Mouse (Mus musculus) embryonic facial prominence, embryonic 14.5 days (tissue): Measurements from ENCODE around the gene Zfp28. TPM values are rescaled to one million over a fixed set of nuclear protein-coding genes. Genes with fewer than 3 reads are reported as not detected.

Experiments
- ATAC-seq: fragments of 200-750 bp; cut with Nextera tagmentation; 2 replicates; pipeline ENCODE4 v1.8.0; 2017; ENCODE audit warnings: low read depth, moderate number of reproducible peaks, moderate TSS enrichment
- DNase-seq: peaks from one replicate; pipeline ENCODE4 v3.0.0-alpha.2; 2015; ENCODE audit warnings: low spot score
- H3K27ac ChIP-seq: fragments of 300-500 bp; sonication (generic); replicated peaks from 2 replicates; pipeline ENCODE4 v1.5.1; 2014; ENCODE audit warnings: low read depth, mild to moderate bottlenecking, low read length, moderate library complexity
- H3K27me3 ChIP-seq: fragments of 300-500 bp; sonication (generic); replicated peaks from 2 replicates; pipeline ENCODE4 v1.6.1; 2014; ENCODE audit warnings: low read length; ENCODE audit not compliant: control insufficient read depth, insufficient read depth
- H3K36me3 ChIP-seq: fragments of 300-500 bp; sonication (generic); 2 replicates; pipeline ENCODE4 v1.6.1; 2014; ENCODE audit warnings: low read length, mixed read lengths; ENCODE audit not compliant: control insufficient read depth, insufficient read depth
- H3K4me1 ChIP-seq: fragments of 300-500 bp; sonication (generic); 2 replicates; pipeline ENCODE4 v1.6.1; 2014; ENCODE audit warnings: antibody characterized with exemption, low read length; ENCODE audit not compliant: control insufficient read depth, insufficient read depth
- H3K4me2 ChIP-seq: fragments of 300-500 bp; sonication (generic); 2 replicates; pipeline ENCODE4 v1.6.1; 2014; ENCODE audit warnings: low read depth, mild to moderate bottlenecking, low read length, moderate library complexity, mixed read lengths
- H3K4me3 ChIP-seq: fragments of 300-500 bp; sonication (generic); 2 replicates; pipeline ENCODE4 v1.5.1; 2014; ENCODE audit warnings: low read depth, mild to moderate bottlenecking, low read length
- H3K9ac ChIP-seq: fragments of 300-500 bp; sonication (generic); 2 replicates; pipeline ENCODE4 v1.6.1; 2014; ENCODE audit warnings: low read depth, mild to moderate bottlenecking, low read length, moderate library complexity, mixed read lengths
- H3K9me3 ChIP-seq: fragments of 300-500 bp; sonication (generic); 2 replicates; pipeline ENCODE4 v1.6.1; 2016; ENCODE audit warnings: low read length; ENCODE audit not compliant: control insufficient read depth
- WGBS: fragments of 180-500 bp; shearing (Covaris S2); extraction: QIAGEN DNeasy Blood & Tissue Kit; methylation state at CpG from one replicate; pipeline ENCODE4 v1.1.7; 2014; 5-methylcytosine and 5-hydroxymethylcytosine counted together
- polyA plus RNA-seq: library from polyadenylated mRNA; unstranded; fragments of >200 nt; fragmentation: Nextera tagmentation; extraction: Ambion mirVana; gene quantifications from 2 replicates; pipeline ENCODE4 v1.2.1, GENCODE M21; 2014

The Zfp28 gene
- polyA plus RNA-seq, 1 experiment from 2014 or later, result 8.5 TPM

- Histone ChIP-seq H3K9me3 (no peaks in the 10 kb centered on the region), H3K27me3 (no peaks in the 10 kb centered on the region), H3K27ac (no peak overlapping the region), H3K4me1 (no peaks in the 10 kb centered on the region), H3K4me2 (no peak overlapping the region), H3K4me3 (no peak overlapping the region), H3K9ac (no peak overlapping the region), H3K36me3 (no peaks in the 10 kb centered on the region)
- ATAC-seq (no peak), DNase-seq (no peak)
- WGBS, result 81% methylated on average over 6 of the region's 6 CpGs
These were observed 36.8 kb downstream of the Zfp28 start for GRCm38 (mm10) chr7:6419894-6420293.

DNA sequence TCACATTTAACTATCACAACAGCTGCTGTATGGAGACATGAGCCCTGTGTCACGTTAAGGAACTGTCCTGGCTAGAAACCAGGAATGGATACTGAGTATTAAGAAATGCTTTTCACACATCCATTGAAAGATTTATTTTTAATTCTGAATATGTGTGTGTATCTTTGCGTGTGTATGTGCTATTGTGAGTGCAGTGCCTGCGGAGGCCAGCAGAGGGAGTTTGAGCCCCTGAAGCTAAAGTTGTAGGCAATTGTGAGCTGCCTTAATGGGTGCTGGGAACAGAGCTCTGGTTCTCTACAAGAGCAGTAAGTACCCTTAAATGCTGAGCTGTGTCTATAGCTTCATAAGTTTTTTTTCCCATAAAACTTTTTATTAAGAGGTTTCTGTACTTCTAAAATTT lies 46.3 kb downstream of the Zfp28 start:
- Histone ChIP-seq H3K4me3 (no peak overlapping the region), H3K27me3 (no peaks in the 10 kb centered on the region), H3K27ac (no peak overlapping the region), H3K36me3 (no peaks in the 10 kb centered on the region), H3K4me1 (no peaks in the 10 kb centered on the region), H3K9ac (no peak overlapping the region), H3K4me2 (no peak overlapping the region), H3K9me3 (peaks cover 12% of the 10 kb centered on the region; the same call in 1 of the 2 replicates)
- DNase-seq (no peak), ATAC-seq (no peak)
- WGBS, result 87% methylated on average over 3 of the region's 3 CpGs

DNA sequence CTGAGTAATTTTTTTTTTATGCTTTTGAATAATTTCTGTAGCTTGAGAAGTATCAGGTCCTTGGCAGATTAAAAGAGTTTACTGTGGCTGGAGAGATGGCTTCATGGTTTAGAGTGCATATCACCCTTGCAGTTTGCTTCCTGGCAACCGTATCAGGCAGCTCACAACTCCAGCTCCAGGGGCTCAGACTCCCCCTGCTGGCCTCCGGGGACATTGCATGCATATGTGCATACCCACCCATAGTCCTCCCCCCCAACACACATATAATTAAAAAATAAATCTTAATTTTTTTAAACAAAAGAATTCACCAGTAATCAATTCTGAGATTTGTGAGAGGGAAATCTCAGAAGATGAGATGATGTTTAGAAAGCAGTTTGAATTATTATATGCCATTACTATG lies 47.2 kb downstream of the Zfp28 start:
- 37% methylated on average over 2 of the region's 2 CpGs for WGBS
- DNase-seq, result no peak

DNA sequence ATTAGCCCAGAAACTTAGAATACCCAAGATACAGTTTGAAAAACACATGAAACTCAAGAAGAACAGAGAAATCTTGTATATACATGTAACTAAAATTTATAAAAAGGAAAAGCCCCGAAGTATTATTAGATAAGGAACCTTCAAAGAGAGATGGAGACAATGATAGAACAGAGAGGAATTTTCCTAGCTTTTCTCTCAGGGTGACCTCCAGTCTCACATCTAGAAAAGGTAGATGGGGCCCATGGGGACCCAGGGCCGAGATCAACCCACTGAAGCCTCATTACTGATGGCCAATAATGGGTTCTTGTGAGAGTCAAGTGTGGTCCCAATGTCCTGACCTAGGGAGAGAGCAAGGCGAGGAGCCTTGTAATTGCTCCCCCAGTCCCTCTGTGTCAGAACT lies 55.3 kb downstream of the Zfp28 start, which contains the start of gene Olfr1344:
Olfr1344 (plus strand) TSS at position 301 of the 400 bp plus-strand sequence.
- DNase-seq, result no peak
- Histone ChIP-seq H3K27ac (no peak within 1 kb of the TSS), H3K36me3 (no peaks in the 10 kb centered on the region), H3K4me1 (no peaks in the 10 kb centered on the region), H3K4me3 (no peak within 1 kb of the TSS), H3K9me3 (no peaks in the 10 kb centered on the region), H3K4me2 (no peak within 1 kb of the TSS), H3K27me3 (no peaks in the 10 kb centered on the region), H3K9ac (no peak within 1 kb of the TSS)
- 74% methylated on average over 3 of the region's 3 CpGs for WGBS
- ATAC-seq, result no peak

More for the DNA sequence above, 47.2 kb downstream of the Zfp28 start:
- Histone ChIP-seq H3K4me2 (no peak overlapping the region), H3K9me3 (peaks cover 12% of the 10 kb centered on the region; the same call in 1 of the 2 replicates), H3K4me3 (no peak overlapping the region), H3K9ac (no peak overlapping the region), H3K27ac (no peak overlapping the region), H3K36me3 (no peaks in the 10 kb centered on the region), H3K4me1 (no peaks in the 10 kb centered on the region), H3K27me3 (no peaks in the 10 kb centered on the region)
- ATAC-seq, result no peak

- Histone ChIP-seq H3K4me1 (no peaks in the 10 kb centered on the region), H3K9me3 (no peaks in the 10 kb centered on the region), H3K9ac (no peak overlapping the region), H3K4me2 (no peak overlapping the region), H3K4me3 (no peak overlapping the region), H3K36me3 (no peaks in the 10 kb centered on the region), H3K27ac (no peak overlapping the region), H3K27me3 (no peaks in the 10 kb centered on the region)
- DNase-seq (no peak), ATAC-seq (no peak)
- 65% methylated on average over 2 of the region's 2 CpGs for WGBS
These were observed 58.1 kb downstream of the Zfp28 start for GRCm38 (mm10) chr7:6441173-6441572.

Other genes starting within 250 kb of the Zfp28 start
- gene Zfp787, start 227.3 kb upstream of the Zfp28 start, polyA plus RNA-seq, result 10.2 and 11.9 TPM in 2 replicates
- gene Zfp444, start 211.1 kb upstream of the Zfp28 start, polyA plus RNA-seq, result 40.7 and 49.6 TPM in 2 replicates
- not detected in 2 replicates for gene Galp, start 186.2 kb upstream of the Zfp28 start, polyA plus RNA-seq
- gene Zscan5b, start 161.0 kb upstream of the Zfp28 start, polyA plus RNA-seq, result not detected in 2 replicates
- gene Epp13, start 130.6 kb upstream of the Zfp28 start, polyA plus RNA-seq, result 0.26 TPM in 1 of 2 replicates, not detected in the other
- 10.4 and 11.9 TPM in 2 replicates for gene Zfp667, start 96.7 kb upstream of the Zfp28 start, polyA plus RNA-seq
- gene Zfp583, start 52.0 kb upstream of the Zfp28 start, polyA plus RNA-seq, result 6.2 and 6.5 TPM in 2 replicates
- 1.3 and 1.4 TPM in 2 replicates for gene Gm3854, start 39.5 kb upstream of the Zfp28 start, polyA plus RNA-seq
- gene Zfp78, start 20.0 kb upstream of the Zfp28 start, polyA plus RNA-seq, result 2.9 and 3.2 TPM in 2 replicates
- 0.12 and 0.18 TPM in 2 replicates for gene Smim17, start 15.4 kb downstream of the Zfp28 start, polyA plus RNA-seq
- not detected in 2 replicates for gene Gm20715, start 27.0 kb downstream of the Zfp28 start, polyA plus RNA-seq
- not detected in 2 replicates for gene Olfr1344, start 55.4 kb downstream of the Zfp28 start, polyA plus RNA-seq
- gene Olfr1336, start 72.9 kb downstream of the Zfp28 start, polyA plus RNA-seq, result 0.06 TPM in 1 of 2 replicates, not detected in the other
- gene Olfr1346, start 83.8 kb downstream of the Zfp28 start, polyA plus RNA-seq, result not detected in 2 replicates
- gene Olfr5, start 103.6 kb downstream of the Zfp28 start, polyA plus RNA-seq, result not detected in 2 replicates
- gene Olfr1347, start 116.5 kb downstream of the Zfp28 start, polyA plus RNA-seq, result not detected in 2 replicates
- not detected in 2 replicates for gene Olfr1348, start 125.5 kb downstream of the Zfp28 start, polyA plus RNA-seq
- not detected in 2 replicates for gene Olfr1349, start 139.7 kb downstream of the Zfp28 start, polyA plus RNA-seq
- gene Olfr1350, start 181.5 kb downstream of the Zfp28 start, polyA plus RNA-seq, result 0.18 TPM in 1 of 2 replicates, not detected in the other